13 mouse cellular contexts compared by ENCODE assay signal in genomic region chr4:115280342-115280741, GRCm38 (mm10). TPM values are rescaled to one million over a fixed set of nuclear protein-coding genes. Genes with fewer than 3 reads are reported as not detected.
DNase-seq lines count a peak whose midpoint lies in the region; ATAC-seq and TF ChIP-seq lines count a peak whose summit lies in the region.
"Had no signal": no experiment of that assay in that cellular context is flagged by ENCODE, and none has a peak within 500 bp of the region (broad histone marks: within the 10 kb centered on the region; RNA-seq: fewer than 3 reads in every experiment).

No protein-coding gene starts in this region.

- DNase-seq in liver, adult 2 months (ENCODE audit: extremely low read depth, low read depth, low spot score), result peak; percentile 39
- no peak for DNase-seq in liver
- DNase-seq in forebrain, postnatal 0 days, result no peak
- DNase-seq in B cell, adult 2 months, result no peak
- no peak for DNase-seq in cerebellum, adult 18-20 months
- DNase-seq: kidney, postnatal 4 days; thymus, postnatal 36 days had no signal

- H3K4me3 ChIP-seq in liver, adult 2 months (ENCODE audit: insufficient read depth, low read depth, low read length), result no peak overlapping the region
- H3K4me3 ChIP-seq in forebrain, postnatal 0 days (ENCODE audit: low read depth, low read length), result no peak overlapping the region
- H3K4me3 ChIP-seq in limb, embryonic 15.5 days, result no peak overlapping the region
- H3K4me3 ChIP-seq in neural tube, embryonic 15.5 days (replicated peaks), result peak overlapping the region; percentile 41
- H3K4me3 ChIP-seq: myocyte had no signal

- no peaks in the 10 kb centered on the region for H3K36me3 ChIP-seq in liver, adult 2 months (ENCODE audit: control insufficient read depth, insufficient read depth, low read length)
- no peaks in the 10 kb centered on the region for H3K36me3 ChIP-seq in forebrain, postnatal 0 days (ENCODE audit: insufficient read depth)
- H3K36me3 ChIP-seq in limb, embryonic 15.5 days, result no peaks in the 10 kb centered on the region
- no peaks in the 10 kb centered on the region for H3K36me3 ChIP-seq in neural tube, embryonic 15.5 days

- no peak for ATAC-seq in forebrain, postnatal 0 days
- no peak for ATAC-seq in limb, embryonic 15.5 days (ENCODE audit: insufficient number of reproducible peaks, low FRiP score, low TSS enrichment, low read depth)
- no peak for ATAC-seq in neural tube, embryonic 15.5 days (ENCODE audit: low FRiP score)
- no peak for ATAC-seq in monocyte, adult 5-6 weeks (replicated peaks; ENCODE audit: insufficient number of reproducible peaks, low FRiP score, low TSS enrichment, poor library complexity, severe bottlenecking)

- no peak for TF ChIP-seq POLR2A in liver, adult 2 months (IDR thresholded peaks at IDR 0.05; ENCODE audit: extremely low read depth, insufficient read depth, low read length)

- H3K27me3 ChIP-seq in liver, adult 2 months (ENCODE audit: control insufficient read depth, insufficient read depth, low read length), result no peaks in the 10 kb centered on the region
- H3K27me3 ChIP-seq in forebrain, postnatal 0 days (ENCODE audit: insufficient read depth, low read length), result no peaks in the 10 kb centered on the region
- H3K27me3 ChIP-seq in limb, embryonic 15.5 days, result no peaks in the 10 kb centered on the region
- no peaks in the 10 kb centered on the region for H3K27me3 ChIP-seq in neural tube, embryonic 15.5 days (replicated peaks)

- H3K79me2 ChIP-seq in liver, adult 2 months (ENCODE audit: control insufficient read depth, insufficient read depth, low read length), result no peaks in the 10 kb centered on the region

- no peaks in the 10 kb centered on the region for H3K9me3 ChIP-seq in forebrain, postnatal 0 days (ENCODE audit: low read length)
- no peaks in the 10 kb centered on the region for H3K9me3 ChIP-seq in limb, embryonic 15.5 days
- no peaks in the 10 kb centered on the region for H3K9me3 ChIP-seq in neural tube, embryonic 15.5 days (replicated peaks)

- peak overlapping the region; percentile 62 for H3K27ac ChIP-seq in liver, adult 2 months (replicated peaks; ENCODE audit: insufficient read depth, low read depth, low read length)
- H3K27ac ChIP-seq in forebrain, postnatal 0 days (ENCODE audit: low read depth, low read length), result no peak overlapping the region
- H3K27ac ChIP-seq in limb, embryonic 15.5 days, result no peak overlapping the region
- no peak overlapping the region for H3K27ac ChIP-seq in neural tube, embryonic 15.5 days (replicated peaks)

- no peak for TF ChIP-seq CTCF in liver, adult 2 months (IDR thresholded peaks at IDR 0.05; ENCODE audit: low read depth, low read length)
- TF ChIP-seq CTCF in forebrain, postnatal 0 days (IDR thresholded peaks at IDR 0.05; ENCODE audit: low read depth), result no peak

- peaks cover 17% of the 10 kb centered on the region; the same call in 1 of the 2 replicates for H3K4me1 ChIP-seq in liver, adult 2 months (ENCODE audit: control insufficient read depth, insufficient read depth, low read length)
- no peaks in the 10 kb centered on the region for H3K4me1 ChIP-seq in forebrain, postnatal 0 days (ENCODE audit: insufficient read depth)
- H3K4me1 ChIP-seq in limb, embryonic 15.5 days, result no peaks in the 10 kb centered on the region
- H3K4me1 ChIP-seq in neural tube, embryonic 15.5 days, result peaks cover 6% of the 10 kb centered on the region; the same call in 1 of the 2 replicates

- H3K4me2 ChIP-seq in forebrain, postnatal 0 days (ENCODE audit: low read depth), result peak overlapping the region; percentile 49
- H3K4me2 ChIP-seq in limb, embryonic 15.5 days, result peak overlapping the region; percentile 40; the same call in 1 of the 2 replicates
- peak overlapping the region; percentile 61 for H3K4me2 ChIP-seq in neural tube, embryonic 15.5 days

- H3K9ac ChIP-seq in liver, adult 2 months (ENCODE audit: low read depth, low read length), result no peak overlapping the region
- no peak overlapping the region for H3K9ac ChIP-seq in forebrain, postnatal 0 days
- H3K9ac ChIP-seq in limb, embryonic 15.5 days, result no peak overlapping the region
- no peak overlapping the region for H3K9ac ChIP-seq in neural tube, embryonic 15.5 days (replicated peaks)

RNA-seq across cellular contexts. Expression of gene Cyp4a12a, which starts 18.5 kb away (rescaled TPM):
- 0.34 and 0.37 TPM in 2 replicates for total RNA-seq in liver, adult 2 months (2014; rRNA removed)
- polyA plus RNA-seq in liver, adult 2 months (2012; rRNA removed), result 0.91 and 8.7 TPM in 2 replicates
- not detected in 2 replicates for total RNA-seq in forebrain, postnatal 0 days (2014; rRNA removed)
- polyA plus RNA-seq in forebrain, postnatal 0 days (2015; fragmentation: Nextera tagmentation; extraction: Ambion mirVana), result not detected in 2 replicates
- not detected in 2 replicates for polyA plus RNA-seq in limb, embryonic 15.5 days (2015; fragmentation: Nextera tagmentation; extraction: Ambion mirVana)
- not detected in 2 replicates for polyA plus RNA-seq in neural tube, embryonic 15.5 days (2015; fragmentation: Nextera tagmentation; extraction: Ambion mirVana)
- not detected in 3 replicates for total RNA-seq in monocyte, adult 5-6 weeks (2017)
- total RNA-seq: MEL had no signal
- polyA plus RNA-seq: myocyte had no signal

RNA-seq across cellular contexts. Expression of gene Cyp4a29, which starts 38.5 kb away (rescaled TPM):
- not detected in 2 replicates for total RNA-seq in liver, adult 2 months (2014; rRNA removed)
- polyA plus RNA-seq in liver, adult 2 months (2012; rRNA removed), result not detected in 2 replicates
- total RNA-seq in forebrain, postnatal 0 days (2014; rRNA removed), result not detected in 2 replicates
- not detected in 2 replicates for polyA plus RNA-seq in forebrain, postnatal 0 days (2015; fragmentation: Nextera tagmentation; extraction: Ambion mirVana)
- polyA plus RNA-seq in limb, embryonic 15.5 days (2015; fragmentation: Nextera tagmentation; extraction: Ambion mirVana), result 0.22 TPM in 1 of 2 replicates, not detected in the other
- not detected in 2 replicates for polyA plus RNA-seq in neural tube, embryonic 15.5 days (2015; fragmentation: Nextera tagmentation; extraction: Ambion mirVana)
- not detected in 3 replicates for total RNA-seq in monocyte, adult 5-6 weeks (2017)
- total RNA-seq: adrenal gland, postnatal 4 days; MEL had no signal
- polyA plus RNA-seq: myocyte had no signal
